Mouse (Mus musculus) small intestine, adult 10 weeks (tissue): ENCODE measurements around the gene Isg20l2. TPM values are rescaled to one million over a fixed set of nuclear protein-coding genes. Genes with fewer than 3 reads are reported as not detected.

Experiments
- polyA plus RNA-seq: library from polyadenylated mRNA; stranded (reverse); fragments of 350-450 nt; fragmentation: Illumina TruSeq; extraction: RNeasy Lipid Tissue Mini Kit (QIAGEN cat#74804); gene quantifications from one replicate; pipeline ENCODE4 v1.2.3, GENCODE M21; 2014; ENCODE audit warnings: low replicate concordance

Isg20l2 gene
- 19.9 TPM for polyA plus RNA-seq

DNA sequence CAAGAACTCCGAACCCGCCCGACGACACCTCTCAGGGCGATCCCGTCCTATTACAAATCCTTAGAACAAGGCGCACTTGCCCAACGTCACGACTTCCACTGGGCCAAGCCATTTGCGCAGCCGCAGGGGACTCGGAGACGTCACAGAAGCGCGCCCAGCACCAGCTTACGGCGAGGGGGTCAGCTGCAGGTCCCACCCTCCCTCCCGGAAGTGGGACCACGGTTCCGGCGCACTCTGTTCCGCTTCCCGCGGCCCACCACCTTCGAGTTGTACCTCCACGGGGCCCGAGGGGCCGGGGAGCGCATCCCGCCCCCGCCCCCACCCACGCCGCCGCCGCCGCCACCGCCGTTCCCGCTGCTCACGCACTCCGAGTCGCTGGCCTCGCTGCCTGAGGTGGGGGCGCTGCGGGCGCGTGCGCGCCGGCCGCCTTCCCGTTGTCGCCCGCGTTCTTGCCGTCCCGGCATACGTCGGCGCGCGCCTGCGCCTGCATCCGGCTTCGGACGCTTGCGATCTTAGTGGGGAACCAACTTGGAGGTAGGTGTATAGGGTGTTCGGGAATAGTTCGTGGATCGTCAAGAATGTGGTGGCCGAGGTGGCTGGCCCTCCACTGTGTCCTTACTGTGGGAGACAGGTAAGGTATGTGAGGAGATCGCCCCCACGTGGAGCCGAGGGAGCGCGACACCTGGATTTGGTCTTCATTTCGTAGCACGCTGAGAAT is at the start of gene Isg20l2, which contains the start of gene Rrnad1:
Gene Isg20l2, plus strand, starts transcription at position 237 of the 718 bp plus-strand sequence.
Gene Rrnad1, minus strand, starts transcription at position 640 of the 718 bp plus-strand sequence.

DNA sequence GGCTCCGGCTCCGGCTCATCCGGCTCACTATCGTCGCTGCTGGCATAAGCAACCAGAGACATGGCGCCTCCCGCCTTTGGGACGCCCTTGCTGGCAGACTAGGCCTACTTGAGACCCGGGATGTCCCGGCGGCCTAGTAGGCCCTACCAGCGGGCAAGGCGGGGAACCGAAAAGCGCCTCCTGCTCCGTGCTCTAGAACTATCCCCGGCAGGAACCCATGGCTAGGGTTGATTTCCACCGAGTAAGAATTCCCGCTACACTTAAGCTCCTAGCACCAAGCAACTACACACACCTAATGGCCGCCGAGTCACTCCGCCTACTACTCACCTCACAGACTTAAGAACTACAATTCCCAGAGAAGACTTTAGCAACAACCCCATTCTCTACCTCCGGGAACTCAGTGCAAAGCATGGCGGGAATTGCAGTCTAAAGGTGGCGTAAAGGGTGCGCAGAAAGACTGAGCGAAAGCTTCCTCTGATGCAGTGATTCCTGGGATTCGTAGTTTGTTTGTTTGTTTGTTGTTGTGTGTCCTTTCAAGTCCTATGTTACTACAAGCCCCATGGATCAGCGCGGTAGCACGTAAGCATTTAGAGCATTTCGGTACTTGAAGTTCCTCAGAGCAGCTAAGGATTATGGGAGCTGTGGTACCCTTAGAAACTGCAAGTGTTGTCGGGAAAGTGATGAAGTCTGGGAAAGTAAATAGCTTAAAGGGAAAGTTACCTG is 44.7 kb upstream of the Isg20l2 start, which contains the start of gene Prcc:
Gene Prcc, minus strand, starts transcription at position 328 of the 723 bp plus-strand sequence.

DNA sequence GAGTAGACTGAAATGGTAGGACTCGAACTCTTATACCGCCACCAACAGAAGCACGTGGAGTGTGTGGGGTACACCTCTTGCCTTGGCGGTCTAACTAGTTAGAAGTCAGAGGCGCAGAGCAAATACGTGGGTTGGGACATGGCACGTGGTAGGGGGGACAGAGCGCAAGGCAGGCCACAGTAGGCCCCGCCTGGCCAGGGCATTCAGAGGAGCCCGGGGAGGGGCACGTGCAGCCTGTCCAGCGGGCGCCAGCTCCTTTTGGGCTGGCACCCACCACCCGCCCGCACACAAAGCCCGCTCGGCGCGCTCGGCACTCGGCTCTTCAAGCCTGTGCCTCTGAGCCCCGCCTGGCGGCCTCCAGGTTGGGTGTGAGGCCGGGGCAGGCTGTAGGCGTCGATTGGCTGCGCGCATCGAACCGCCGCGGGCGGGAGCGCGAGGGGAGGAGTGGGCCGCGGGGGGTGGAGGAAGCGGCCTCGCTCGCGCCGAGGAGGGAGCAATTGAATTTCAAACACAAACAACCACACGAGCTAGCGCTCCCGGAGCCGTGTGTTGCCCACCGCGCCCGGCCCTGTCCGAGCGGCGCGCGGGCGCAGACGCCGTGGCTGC is 24.1 kb upstream of the Isg20l2 start, which contains the start of gene Hdgf:
Gene Hdgf, plus strand, starts transcription at position 442 of the 606 bp plus-strand sequence.

DNA sequence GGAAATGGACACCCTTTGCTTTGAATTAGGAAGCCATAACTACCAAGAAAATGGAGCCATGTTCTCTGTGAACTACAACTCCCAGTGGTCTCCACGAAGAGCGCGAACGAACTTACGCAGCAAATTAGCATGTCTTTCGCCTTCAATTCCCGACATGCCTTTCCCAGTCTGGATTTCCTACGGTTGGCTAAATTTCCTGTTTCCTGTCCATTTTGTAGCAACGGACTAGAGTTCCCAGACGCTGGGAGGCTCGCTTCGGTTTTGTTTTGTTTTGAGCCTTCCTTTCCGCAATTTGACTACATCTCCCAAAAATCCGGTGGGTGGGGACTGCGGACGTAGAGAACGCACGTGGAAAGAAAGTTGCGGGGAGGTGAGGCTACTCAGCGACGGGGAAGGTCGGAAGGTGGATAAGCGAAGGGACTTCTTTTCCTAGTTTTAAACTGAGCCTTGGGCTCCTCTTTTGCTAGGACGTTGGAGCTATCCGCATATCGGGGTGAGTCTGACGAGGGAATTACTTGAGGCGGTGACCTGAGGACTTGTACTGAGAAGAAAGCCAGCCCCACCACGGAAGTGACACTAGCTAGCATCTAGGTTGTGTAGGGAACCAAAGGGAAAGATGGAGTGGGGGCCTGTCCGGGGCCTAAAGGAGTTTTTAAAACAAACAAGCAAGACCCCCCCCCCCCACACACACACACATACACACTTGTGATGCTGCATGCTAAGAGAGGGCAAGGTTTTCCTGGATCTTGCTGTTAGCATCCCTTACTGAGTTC is 10.6 kb upstream of the Isg20l2 start, which contains the start of gene Mrpl24:
Gene Mrpl24, plus strand, starts transcription at position 171 of the 773 bp plus-strand sequence.

DNA sequence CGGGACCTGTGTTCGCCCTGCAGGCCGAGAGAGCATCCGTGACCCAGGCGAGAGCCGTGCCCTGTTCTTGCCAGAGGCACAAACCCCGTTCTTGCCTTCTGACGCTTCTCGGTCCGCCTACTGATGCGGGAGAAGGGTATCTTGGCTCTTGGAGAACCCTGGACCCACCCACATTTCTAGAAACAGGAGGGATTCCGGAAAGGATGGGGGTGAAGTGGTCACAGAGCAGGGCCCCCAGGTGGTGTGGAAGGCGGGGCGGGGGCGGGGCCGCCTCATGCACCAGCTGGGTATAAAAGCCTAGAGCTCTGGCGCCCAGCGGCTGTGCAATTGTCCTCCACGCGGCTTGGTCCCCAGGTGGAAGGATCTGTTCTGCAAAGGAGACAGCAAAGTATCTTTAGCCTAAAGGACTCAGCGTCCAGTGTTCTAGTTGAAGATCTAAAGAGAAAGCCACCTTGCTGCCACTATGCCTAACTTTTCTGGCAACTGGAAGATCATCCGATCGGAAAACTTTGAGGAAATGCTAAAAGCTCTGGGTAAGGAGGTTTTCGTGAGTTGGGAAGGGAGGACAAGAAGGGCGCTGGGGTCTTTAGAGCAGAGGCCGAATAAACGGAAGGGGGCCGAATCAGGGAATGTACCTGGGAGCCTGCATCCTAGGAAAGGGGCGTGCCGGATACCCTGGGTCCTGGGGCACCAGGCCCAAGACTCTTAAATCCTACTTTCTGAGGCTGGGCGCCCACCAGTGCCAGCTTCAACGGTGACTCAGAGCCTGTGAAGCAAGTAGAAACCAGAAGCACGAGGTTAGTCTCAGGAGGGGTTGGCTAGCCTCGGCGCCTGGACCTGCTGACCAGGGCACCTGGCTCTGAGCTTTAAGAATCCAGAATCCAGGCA is 18.5 kb downstream of the Isg20l2 start, which contains the start of gene Crabp2:
Gene Crabp2, plus strand, starts transcription at position 289 of the 888 bp plus-strand sequence.

DNA sequence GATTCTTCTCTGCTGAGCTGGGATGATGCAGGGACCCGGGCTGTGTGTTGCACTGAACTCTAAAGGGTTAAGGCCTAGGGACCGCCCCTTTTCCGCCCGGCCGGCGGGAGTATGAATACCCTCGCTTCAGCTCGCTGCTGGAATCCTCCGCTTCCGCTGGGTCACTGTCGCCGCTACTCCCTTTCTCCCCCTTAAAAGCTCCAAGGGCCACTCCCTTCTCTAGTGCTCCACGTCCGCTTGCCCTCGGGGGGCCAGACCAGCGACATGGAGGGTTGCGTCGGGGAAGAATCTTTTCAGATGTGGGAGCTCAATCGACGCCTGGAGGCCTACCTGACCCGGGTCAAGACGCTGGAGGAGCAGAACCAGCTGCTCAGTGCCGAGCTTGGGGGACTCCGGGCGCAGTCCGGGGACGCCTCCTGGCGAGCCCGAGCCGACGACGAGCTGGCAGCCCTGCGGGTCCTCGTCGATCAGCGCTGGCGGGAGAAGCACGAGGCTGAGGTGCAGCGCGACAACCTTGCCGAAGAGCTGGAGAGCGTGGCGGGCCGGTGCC is 40.9 kb downstream of the Isg20l2 start, which contains the start of gene Nes:
Gene Nes, plus strand, starts transcription at position 140 of the 550 bp plus-strand sequence.

Other genes with a start within 250 kb of the Isg20l2 start
- gene Lrrc71, start 181.7 kb upstream of the Isg20l2 start, polyA plus RNA-seq = not detected
- gene Ntrk1, start 135.2 kb upstream of the Isg20l2 start, polyA plus RNA-seq = not detected
- gene Insrr, start 133.4 kb upstream of the Isg20l2 start, polyA plus RNA-seq = not detected
- 0.26 TPM for gene Pear1, start 106.0 kb upstream of the Isg20l2 start, polyA plus RNA-seq
- gene Sh2d2a, start 83.6 kb upstream of the Isg20l2 start, polyA plus RNA-seq = 0.41 TPM
- gene Prcc, start 44.7 kb upstream of the Isg20l2 start, polyA plus RNA-seq = 1.0 TPM
- 96.9 TPM for gene Hdgf, start 24.0 kb upstream of the Isg20l2 start, polyA plus RNA-seq
- gene Mrpl24, start 10.8 kb upstream of the Isg20l2 start, polyA plus RNA-seq = 154 TPM
- 5.8 TPM for gene Rrnad1, start 403 bp downstream of the Isg20l2 start, polyA plus RNA-seq
- gene Crabp2, start 18.4 kb downstream of the Isg20l2 start, polyA plus RNA-seq = not detected
- 2.1 TPM for gene Nes, start 40.8 kb downstream of the Isg20l2 start, polyA plus RNA-seq
- not detected for gene Bcan, start 69.9 kb downstream of the Isg20l2 start, polyA plus RNA-seq
- not detected for gene Hapln2, start 97.3 kb downstream of the Isg20l2 start, polyA plus RNA-seq
- 3.5 TPM for gene Gpatch4, start 112.8 kb downstream of the Isg20l2 start, polyA plus RNA-seq
- gene Naxe, start 128.2 kb downstream of the Isg20l2 start, polyA plus RNA-seq = 6.2 TPM
- not detected for gene Ttc24, start 148.0 kb downstream of the Isg20l2 start, polyA plus RNA-seq
- 0.85 TPM for gene Iqgap3, start 151.7 kb downstream of the Isg20l2 start, polyA plus RNA-seq
- gene Mef2d, start 212.1 kb downstream of the Isg20l2 start, polyA plus RNA-seq = 7.2 TPM